Mouse (Mus musculus) mesoderm, embryonic 11.5 days (tissue): Measurements from ENCODE around the gene Chm.
"Not testable (repeated sequence)": the region's sequence is repeated elsewhere in the genome, so short reads cannot be mapped to it uniquely, and the experiment has no call there.

Experiments used
- DNase-seq: peaks from one replicate; pipeline ENCODE4 v3.0.0-alpha.2; 2012; ENCODE audit warnings: low read depth, low spot score

Chm gene

DNA sequence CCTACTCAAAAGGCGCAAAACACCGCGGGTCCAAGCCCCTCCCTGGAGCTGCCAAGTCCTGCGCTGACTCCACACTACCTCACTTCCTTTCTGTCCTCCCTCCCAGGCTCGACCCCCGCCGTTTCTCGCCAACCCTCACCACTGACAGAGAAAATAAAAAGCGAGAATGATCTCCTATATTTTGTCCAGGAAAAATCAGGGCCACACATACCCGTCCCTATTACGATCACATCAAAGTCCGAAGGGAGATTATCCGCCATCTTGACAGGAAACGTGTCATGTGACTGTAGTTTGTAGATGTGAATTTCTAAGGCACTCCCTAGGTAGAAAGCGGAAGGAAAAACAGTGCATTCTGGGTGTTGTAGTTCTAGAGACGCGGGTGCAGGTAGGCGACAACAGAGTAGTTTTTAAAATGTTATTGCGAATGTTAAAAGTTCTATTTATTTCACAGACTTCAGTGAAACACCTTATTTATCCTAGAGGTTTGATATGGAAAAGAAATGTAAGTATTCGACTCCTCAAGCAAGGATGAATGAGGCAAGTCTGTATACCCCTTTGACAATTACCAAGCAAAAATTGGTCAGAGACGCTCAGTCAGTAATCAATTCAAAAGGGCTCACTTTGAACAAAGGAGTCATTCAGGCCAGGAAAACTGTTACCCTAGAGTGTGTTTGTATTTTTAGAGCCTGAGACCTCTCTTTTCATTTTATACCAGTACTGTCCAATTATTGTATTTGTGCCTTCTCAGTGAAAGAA, at the start of gene Chm:
Gene Chm, minus strand, starts transcription at position 288 of the 756 bp plus-strand sequence.
- DNase-seq, result peak; percentile 73

DNA sequence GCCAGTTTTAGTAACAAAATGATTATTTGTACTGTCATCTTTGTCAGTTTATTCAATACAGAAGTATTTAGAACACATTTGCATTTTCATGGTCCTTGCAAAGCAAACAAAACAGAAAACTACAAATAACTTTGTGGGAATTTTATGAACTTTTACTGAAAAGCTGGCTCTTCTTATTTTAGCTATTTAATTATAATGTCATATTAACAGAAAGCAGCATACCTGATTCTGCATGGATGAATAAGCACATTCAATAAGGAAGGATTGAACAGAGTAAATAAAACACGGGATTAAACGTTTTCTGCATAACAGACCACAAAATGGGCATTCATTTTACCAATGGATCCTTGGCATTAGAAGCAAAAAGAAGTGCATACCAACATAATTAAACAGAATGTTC, 8.6 kb upstream of the Chm start:
- DNase-seq, result no peak

DNA sequence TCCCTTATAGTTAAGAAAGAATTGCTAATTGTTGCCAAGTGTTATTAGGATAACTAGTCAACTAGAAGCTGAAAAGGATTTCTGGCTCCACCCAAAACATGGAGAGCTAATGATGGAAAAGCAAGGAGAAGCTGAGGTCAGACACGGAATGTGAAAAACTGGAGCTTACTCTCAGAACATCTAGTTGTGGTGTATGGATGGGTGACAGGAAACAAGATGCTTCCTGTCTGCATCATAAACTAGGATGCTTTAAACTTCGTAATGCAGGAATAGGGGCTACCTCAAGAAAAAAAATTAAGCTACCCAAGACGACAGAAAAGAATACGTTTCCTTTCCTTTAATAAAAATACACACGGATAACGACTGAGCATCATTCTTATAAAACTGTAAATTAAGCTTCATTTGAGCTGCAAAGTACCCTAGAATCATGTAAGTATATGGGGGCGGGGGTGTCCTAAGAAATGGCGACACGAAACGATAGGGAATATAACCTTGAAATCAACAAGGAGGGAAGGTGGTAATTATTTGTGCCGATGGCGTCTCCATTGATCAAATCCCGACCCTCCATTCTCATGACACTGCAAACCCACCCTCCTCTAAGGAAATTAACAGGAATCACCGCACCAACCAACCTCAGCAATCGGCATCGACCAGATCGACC, 618 bp downstream of the Chm start:
- DNase-seq, result no peak

DNA sequence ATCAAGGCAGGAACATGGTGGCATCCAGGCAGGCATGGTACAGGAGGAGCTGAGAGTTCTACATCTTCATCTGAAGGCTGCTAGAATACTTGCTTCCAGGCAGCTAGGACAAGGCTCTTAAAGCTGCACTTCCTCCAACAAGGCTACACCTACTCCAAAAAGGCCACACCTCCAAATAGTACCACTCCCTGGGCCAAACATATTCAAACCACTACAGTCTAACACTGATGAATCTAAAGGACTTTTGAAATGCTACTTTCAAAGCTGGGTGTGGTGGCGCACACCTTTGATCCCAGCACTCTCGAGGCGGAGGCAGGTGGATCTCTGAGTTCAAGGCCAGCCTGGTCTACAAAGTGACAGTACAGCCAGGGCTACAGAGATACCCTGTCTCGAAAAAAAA, 4.5 kb downstream of the Chm start:
- not testable (repeated sequence) for DNase-seq

DNA sequence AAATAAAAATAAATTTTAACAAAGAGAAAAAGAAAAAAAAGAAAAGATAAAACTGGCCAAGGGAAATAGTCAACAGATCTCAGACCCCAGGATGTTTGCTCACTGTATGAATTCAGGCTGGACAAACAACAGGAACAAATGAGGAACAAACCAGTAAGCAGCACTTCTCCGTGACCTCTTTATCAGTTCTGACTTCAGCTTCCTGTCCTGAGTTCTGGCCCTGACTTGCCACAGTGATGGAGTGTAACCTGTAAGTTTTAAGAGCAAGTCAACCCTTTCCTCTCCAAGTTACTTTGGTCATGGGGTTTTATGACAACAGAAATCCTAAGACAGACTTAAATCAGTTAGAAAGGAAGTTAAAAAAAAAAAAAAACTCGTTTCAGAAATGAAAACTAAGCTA, 12.6 kb downstream of the Chm start:
- DNase-seq, result no peak

DNA sequence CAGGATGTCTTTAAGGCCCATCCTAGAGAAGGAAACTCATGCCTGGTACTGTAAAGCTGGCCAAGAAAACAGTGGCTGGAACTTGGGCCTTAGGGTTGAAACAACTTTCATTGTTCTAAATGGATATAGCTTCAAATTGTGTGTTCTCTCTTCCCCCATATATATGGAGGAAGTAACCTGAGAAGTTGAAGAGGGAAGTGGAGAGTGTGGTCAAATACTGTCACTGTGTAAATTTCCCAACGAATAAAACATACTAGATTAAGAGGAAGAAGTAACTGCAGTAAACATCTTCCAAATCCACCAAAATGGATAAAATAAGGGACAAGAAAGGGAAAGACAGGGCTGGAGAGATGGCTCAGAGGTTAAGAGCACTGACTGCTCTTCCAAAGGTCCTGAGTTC, 13.0 kb downstream of the Chm start:
- no peak for DNase-seq

DNA sequence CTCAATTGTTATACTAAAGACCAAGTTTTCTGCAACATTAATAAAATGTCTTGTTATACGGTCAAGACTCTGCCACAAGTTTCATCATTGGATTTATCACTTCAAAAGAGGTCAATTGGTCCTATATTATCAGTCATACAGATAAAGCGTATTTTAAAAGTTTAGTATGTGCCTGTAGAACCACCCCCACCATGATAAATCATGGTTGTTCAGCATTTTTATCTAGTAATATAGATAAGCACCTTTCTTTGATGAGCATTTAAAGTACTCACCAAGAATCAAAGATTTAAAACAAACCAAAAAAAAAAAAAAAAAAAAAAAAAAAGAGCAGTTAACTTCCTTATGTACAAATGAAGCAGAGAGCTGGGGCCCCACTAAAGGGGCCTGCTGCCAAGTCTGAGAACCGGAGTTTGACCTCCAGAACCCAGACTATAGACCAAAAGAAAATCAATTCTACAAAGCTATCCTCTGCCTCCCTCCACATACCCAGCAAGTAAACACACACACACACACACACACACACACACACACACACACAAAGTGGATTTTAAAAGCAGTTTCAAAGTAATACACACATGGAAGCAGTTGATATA, 25.0 kb downstream of the Chm start:
- no peak for DNase-seq

DNA sequence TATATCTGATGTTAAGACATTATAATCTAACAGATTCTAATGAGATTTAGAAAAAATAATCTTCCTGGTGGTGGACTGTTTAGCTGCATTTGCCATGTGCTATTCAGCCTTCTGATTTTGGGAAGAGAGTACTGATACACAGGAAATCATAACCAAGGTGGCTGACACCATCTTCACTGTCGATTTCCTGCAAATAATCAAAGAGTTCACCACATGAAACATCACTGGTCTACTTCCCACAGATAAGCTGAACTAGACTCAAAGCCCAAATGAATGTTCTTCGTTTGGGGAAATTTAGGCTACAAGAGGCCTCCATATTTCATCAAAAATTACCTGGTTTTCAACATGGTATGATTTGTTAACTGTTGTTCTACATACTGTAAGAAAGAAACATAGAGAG, 101.1 kb downstream of the Chm start:
- no peak for DNase-seq

DNA sequence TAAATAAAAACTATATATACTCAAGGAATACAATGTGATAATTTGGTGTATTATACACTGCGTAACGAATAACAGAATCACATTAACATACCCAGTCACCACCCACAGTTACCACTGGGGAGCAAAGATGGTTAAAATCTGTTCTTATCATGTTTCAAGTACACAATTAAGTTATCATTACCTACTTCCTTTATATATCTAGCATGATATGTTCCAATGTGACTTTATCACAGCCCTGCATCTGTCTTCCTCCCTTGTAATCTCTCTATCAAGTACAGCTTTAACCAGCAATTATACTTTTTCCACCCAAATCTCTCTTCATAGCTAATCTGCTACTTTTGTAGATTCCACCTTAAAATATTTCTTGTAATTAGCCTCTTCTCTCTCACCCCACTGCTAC, 109.3 kb downstream of the Chm start:
- no peak for DNase-seq

DNA sequence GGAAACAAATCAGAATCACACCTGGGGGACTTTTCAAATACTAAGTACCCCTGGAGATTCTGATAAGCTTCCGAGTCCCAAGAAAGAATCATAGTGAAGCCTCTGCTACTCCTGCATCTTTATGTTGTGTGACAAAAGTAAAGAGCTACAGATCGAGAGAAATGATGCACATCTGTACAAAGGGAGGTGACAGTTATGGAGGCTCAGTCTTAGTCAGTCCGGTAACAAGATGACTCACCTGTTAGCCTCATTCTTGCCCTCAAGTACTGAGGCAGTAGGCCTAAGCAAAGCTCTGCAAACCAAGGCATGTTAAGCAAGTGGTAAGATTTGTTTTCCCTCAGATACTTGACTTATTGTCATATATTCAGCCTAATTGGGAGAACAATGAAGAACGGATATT, 110.5 kb downstream of the Chm start:
- no peak for DNase-seq

DNA sequence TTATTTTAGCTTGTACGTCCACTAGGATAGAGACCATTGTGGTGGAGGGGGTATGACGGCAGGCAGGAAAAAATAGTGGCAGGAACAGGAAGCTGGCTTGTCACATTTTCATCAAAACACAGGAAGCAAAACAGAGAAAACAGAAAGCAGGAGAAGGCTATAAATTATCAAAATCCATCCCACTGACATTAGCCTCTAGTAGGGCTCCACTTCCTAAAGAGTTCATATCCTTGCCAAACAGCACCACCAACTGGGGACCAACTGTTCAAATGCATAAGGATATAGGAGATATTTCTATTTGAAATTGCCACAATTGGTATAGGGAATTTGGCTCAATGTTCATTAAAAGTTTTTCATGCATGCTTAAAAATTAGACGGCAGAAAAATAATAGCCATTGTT, 181.7 kb downstream of the Chm start:
- DNase-seq, result no peak

DNA sequence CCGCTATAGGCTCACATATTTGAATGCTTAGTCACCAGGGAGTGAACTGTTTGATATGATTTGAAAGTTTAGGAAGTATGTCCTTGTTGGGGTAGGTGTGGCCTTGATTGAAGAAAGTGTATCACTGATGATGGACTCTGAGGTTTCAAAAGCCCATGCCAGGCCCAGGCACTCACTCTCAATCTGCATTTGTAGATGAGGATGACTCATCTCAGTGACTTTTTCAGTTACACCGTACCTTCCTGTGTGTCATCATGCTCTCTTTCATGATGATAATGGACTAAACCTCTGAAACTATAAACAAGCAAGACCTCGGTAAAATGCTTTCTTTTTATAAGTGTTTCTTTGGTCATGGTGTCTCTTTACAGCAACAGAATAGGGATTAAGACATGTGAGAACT, 183.1 kb downstream of the Chm start:
- no peak for DNase-seq
